Mouse (Mus musculus) liver, adult 10 weeks (tissue): ENCODE measurements around the gene Zfp536. TPM values are rescaled to one million over a fixed set of nuclear protein-coding genes. Genes with fewer than 3 reads are reported as not detected.

Experiments
- polyA plus RNA-seq: library from polyadenylated mRNA; stranded (reverse); fragments of 350-450 nt; fragmentation: Illumina TruSeq; extraction: RNeasy Lipid Tissue Mini Kit (QIAGEN cat#74804); gene quantifications from one replicate; pipeline ENCODE4 v1.2.3, GENCODE M21; 2014; ENCODE audit warnings: low read depth, low replicate concordance

Zfp536 gene
- not detected for polyA plus RNA-seq

DNA sequence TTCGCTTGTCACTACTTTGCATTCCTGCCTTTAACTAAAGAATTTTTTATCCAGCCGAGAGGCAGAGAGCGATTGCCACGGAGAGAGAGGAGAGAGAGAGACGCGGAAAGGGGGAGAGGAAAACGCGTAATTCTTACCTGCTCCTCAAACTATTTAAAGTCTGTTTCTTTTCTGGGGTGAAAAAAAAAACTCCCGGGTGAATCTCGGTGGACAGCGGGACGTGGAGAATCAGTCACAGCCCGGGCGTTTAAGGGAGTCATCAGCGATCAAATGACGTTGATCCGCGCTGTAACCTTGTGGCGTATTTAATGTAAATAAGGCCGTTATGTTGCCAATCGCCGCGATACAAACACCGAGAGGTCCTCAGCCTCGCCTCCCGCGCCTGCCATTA lies at the start of gene Zfp536:
TSS of gene Zfp536 (minus strand) at position 330 of the 391 bp plus-strand sequence.

Other genes with a start within 250 kb of the Zfp536 start
- 46.9 TPM for gene Uri1, start 249.9 kb upstream of the Zfp536 start, polyA plus RNA-seq